Mouse (Mus musculus) adrenal gland, postnatal 25 days (tissue): ENCODE measurements around the gene Rundc1. TPM values are rescaled to one million over a fixed set of nuclear protein-coding genes. Genes with fewer than 3 reads are reported as not detected.
"Not testable (repeated sequence)": the region's sequence is repeated elsewhere in the genome, so short reads cannot be mapped to it uniquely, and the experiment has no call there.

Experiments used
- DNase-seq: peaks from one replicate; pipeline ENCODE4 v3.0.0; 2021; ENCODE audit warnings: mixed read lengths
- long read RNA-seq: library from polyadenylated mRNA; stranded (forward); transcript quantifications from one replicate; pipeline ENCODE4 v2.0.0, GENCODE M21; 2021
- total RNA-seq: library from RNA; stranded (reverse); gene quantifications from 2 replicates; pipeline ENCODE4 v1.2.3, GENCODE M21; 2021

Rundc1 gene
- total RNA-seq = 26.3 and 26.4 TPM in 2 replicates
- long read RNA-seq, transcript Rundc1-201 (5 exons, 3,223 nt) = major isoform, 40 of 56 reads
- long read RNA-seq, partial matches to known transcripts = 4 of 56 reads
- long read RNA-seq, other reads (novel, unspliced or antisense) = 12 of 56 reads

DNA sequence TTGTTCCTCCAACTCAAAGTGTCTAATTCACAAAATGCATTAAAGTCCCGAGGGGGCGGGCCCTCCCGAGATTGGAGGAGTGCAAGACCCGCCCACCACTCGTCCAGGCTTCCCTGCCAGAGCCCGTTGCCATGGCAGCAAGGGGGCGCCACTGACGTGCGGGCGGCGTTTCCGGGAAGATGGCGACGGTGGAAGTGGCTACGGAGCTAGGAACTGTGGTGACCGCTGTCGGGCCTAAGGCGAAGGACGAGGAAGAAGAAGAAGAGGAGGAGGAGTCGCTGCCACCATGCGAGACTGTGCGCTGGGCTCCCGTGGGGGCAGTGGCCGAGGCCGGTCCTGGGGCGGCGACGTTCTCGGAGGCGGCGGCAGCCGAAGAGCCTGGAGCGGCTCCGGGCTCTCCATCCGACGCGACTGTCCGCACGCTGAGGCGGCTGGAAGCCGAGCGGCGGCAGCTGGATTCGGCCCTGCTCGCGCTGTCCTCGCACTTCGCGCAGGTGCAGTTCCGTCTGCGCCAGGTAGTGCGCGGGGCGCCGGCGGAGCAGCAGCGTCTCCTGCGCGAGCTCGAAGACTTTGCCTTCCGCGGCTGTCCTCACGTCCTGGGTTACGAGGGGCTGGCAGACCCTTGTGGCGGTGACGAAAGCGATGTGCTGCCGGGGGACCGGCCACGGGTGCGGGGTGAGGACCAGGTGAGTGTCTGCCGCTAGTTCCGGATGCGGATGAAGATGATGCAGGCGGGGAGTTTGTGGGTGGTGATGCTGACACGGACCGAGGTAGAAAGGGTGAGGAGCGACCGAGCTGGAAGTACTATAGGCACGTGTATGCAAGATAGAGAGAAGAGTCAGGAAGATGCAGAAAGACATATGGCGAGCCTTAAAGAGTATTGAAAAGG is at the start of gene Rundc1, which contains the start of gene Ptges3l:
Gene Rundc1, plus strand, starts transcription at position 161 of the 889 bp plus-strand sequence.
Gene Ptges3l, minus strand, starts transcription at position 409 of the 889 bp plus-strand sequence.
- DNase-seq = peak; percentile 99

DNA sequence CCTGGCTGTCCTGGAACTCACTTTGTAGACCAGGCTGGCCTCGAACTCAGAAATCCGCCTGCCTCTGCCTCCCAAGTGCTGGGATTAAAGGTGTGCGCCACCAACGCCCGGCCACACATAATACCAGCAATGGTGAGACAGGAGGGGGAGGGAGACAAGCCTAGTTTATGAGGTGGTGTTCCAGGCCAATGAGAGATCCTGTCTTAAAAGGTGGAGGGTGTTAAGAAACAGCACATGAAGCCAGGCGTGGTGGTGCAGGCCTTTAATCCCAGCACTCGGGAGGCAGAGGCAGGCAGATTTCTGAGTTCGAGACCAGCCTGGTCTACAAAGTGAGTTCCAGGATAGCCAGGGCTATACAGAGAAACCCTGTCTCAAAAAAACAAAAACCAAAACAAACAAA is 46.7 kb upstream of the Rundc1 start:
- DNase-seq = not testable (repeated sequence)

DNA sequence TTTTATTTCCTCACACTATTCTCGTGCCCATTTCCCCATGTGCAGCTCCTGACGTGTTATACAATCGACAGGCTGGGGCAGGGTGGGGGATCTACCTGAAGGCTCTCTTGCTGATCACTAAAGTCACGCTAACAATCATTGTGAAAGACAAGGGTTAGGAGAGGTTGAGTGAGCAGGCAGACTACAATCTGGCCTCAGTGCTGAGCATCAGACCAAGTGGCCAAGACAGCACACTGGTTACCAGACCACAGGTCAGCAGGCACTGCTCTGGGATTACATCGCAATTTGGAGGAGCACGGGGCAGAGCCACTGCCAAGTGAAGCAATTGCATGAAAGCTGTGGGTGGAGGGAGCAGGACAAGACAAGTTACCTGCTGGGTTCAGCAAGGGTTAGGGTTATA is 46.0 kb upstream of the Rundc1 start:
- DNase-seq = peak; percentile 18

- no peak for DNase-seq
Observed at GRCm38 (mm10) chr11:101381817-101382216, 43.1 kb upstream of the Rundc1 start.

GRCm38 (mm10) chr11:101395110-101395509 is 29.8 kb upstream of the Rundc1 start:
- peak; percentile 73 for DNase-seq

GRCm38 (mm10) chr11:101415306-101415705 is 9.6 kb upstream of the Rundc1 start:
- no peak for DNase-seq

GRCm38 (mm10) chr11:101416433-101417100 is 8.3 kb upstream of the Rundc1 start:
- DNase-seq = no peak

DNA sequence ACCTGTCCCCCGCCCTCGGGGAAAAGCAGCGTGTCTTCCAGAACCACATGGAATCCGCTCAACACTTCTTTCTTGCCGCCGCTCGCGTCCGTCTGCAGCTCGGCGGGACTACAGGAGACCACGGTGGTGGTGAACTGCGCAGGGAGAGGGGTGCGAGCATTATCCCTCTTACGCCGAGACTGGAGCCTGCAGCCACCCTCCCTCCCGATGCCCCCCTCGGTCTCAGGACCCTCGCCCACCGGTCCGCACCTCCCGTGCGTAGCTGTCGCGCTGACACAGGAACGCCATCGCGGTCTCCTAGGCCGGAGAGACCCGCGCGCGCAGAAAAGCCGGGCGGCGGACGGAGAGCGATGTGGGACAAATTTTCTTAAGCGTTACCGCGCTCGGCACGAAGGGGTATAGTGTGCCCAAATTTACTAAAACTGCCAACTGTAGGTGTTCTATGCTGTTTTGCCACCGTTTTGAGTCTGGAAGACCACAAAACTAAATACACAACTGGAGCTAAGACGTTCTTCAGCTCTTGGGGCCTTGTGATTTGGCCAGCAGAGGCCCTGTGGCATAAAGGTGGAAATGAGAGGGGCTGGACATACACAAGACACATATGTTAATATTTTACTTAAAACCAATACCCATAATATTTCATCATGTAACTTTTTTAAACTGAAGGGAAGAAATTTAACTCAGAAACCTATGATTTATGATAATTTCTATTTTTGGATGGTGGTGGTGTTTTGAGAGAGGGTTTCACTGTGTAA is 7.6 kb upstream of the Rundc1 start, which contains the start of gene Aarsd1:
Gene Aarsd1, minus strand, starts transcription at position 515 of the 755 bp plus-strand sequence.
- peak; percentile 90 for DNase-seq

GRCm38 (mm10) chr11:101418991-101419390 is 5.9 kb upstream of the Rundc1 start:
- no peak for DNase-seq

GRCm38 (mm10) chr11:101419610-101420009 is 5.3 kb upstream of the Rundc1 start:
- no peak for DNase-seq

DNA sequence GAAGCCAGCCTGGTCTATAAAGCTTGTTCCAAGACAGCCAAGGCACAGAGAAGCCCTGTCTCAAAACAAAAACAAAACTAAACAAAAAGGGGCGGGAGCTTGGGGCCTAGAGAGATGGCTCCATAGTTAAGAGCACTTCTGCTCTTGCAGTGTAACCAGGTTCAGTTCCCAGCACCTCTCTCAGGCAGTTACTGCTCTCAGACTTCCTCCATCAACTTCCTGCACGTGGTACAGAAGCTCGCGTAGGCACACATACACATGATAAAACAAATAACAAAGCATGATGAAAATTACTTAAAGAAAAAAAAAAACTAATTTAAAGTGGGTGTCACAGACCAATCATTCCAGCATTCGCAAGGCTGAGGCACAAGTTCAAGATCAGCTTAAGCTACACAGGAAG is 4.7 kb upstream of the Rundc1 start:
- no peak for DNase-seq

DNA sequence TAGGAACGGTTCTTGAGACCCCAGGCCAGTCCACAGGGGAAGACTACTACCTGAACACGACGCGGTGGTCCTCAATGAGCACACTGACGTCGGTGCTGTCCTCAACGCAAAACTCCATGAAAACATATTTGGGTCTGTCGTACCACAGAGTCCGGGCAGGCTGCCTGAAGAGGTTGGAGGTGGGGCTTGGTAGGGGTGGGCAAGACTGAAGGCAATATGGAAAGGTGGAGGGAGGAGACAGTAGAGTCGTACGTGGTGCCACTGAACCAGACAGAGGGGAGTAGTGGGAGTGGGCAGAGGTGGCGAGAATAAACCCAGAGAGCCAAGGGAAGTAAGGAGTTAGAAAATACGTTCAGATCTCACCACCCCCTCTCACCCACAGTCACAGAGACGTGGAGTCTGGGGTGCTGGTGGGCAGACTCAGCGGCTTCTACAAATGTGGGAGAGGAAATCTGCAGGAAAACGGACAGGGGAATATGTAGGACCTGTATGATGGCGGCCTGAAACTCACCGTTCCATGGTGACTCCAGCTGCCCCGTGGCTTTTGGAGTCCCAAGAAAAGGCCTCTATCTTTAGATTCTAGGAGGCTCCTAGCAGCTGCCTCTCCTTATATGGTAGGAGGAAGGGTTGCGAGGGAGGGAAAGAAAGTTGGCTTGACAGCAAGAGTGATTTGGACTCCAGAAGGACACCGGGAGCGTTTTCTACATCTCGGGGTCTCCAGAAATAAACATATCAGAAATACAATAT is 607 bp upstream of the Rundc1 start, which contains the start of gene Gm27029:
Gene Gm27029, minus strand, starts transcription at position 692 of the 747 bp plus-strand sequence.
- no peak for DNase-seq

- DNase-seq = no peak
Observed at GRCm38 (mm10) chr11:101426165-101426564, 1.3 kb downstream of the Rundc1 start.

DNA sequence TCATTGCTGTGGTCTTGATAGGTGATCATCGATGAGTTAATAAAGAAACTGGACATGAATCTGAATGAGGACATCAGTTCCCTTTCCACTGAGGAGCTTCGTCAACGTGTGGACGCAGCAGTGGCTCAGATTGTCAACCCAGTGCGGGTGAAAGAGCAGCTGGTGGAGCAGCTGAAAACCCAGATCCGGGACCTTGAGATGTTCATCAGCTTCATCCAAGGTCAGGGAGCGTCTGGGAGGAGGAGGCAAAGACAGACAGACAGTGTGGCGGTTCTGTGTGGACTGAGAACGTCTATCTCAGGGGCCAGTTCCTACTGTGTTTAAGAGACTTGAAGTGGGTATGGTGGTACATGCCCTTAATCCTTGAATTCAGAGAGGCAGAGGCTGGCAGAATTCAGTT is 6.4 kb downstream of the Rundc1 start:
- DNase-seq = no peak

DNA sequence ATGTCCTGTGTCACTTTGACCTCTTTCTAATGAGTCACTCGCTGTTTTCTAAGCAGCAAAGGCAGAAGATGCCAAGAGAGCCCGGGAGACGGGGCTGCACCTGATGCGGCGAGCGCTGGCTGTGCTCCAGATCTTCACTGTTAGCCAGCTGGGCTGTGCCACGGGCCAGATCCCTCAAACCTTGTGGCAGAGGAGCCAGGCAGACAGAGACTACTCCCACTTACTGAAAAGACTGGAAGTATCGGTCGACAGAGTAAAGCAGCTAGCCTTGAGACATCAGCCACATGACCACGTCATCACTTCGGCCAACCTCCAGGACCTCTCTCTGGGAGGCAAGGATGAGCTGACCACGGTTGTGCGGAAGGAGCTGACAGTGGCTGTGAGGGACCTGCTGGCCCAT is 8.5 kb downstream of the Rundc1 start:
- no peak for DNase-seq

GRCm38 (mm10) chr11:101435831-101436230 is 10.9 kb downstream of the Rundc1 start:
- DNase-seq = no peak

- DNase-seq = no peak
Observed at GRCm38 (mm10) chr11:101436916-101437315, 12.0 kb downstream of the Rundc1 start.

- DNase-seq = not testable (repeated sequence)
Observed at GRCm38 (mm10) chr11:101438006-101438405, 13.1 kb downstream of the Rundc1 start.

DNA sequence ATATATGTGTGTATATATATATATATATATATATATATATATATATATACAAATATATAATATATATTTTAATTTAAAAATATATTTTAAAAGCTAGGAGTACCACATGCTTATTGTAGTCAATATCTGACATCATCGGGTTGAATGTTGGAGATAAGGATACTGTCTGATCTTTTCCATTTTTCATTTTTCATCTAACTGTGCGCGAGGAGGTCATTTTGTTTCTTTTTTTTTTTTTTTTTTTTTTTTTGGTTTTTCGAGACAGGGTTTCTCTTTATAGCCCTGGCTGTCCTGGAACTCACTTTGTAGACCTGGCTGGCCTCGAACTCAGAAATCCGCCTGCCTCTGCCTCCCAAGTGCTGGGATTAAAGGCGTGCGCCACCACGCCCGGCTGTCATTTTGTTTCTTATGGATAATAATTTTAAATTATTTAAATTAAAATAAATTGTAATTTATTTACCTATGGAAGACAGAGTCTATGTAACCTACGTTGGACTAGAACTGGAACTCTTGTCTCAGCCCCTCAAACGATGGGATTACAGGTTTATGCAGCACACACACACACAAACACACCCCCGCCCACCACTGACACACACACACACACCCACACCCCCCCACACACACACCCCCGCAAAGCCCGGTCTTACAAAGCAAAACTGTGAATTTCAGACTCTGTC is 16.7 kb downstream of the Rundc1 start:
- DNase-seq = not testable (repeated sequence)

DNA sequence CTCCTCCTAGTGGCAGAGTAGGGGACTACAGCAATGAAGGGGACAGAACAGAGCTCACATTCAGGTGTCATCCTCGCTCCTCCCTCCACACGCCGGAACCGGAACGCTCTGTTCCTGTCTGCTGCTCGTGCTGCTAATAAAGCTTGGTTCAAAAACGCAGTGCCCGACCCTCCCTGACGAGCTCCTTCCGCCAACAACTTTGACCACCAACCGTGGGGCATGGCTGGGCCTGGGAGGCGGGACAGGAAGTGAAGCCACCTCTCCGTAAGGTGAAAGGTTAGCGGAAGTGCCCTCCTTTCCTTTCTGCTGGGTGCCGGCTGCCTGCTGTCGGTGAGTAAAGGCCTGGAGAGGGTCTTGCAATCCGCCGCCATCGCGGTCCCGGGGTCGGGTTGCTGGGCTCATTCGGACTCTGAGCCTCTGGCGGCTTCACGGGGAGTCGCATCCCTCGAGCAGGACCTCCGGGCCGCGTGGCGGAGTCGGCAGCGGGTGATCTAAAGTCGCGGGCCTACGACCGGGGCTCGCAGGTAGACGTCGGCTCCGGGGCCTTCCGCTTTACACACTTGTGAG is 17.3 kb downstream of the Rundc1 start, which contains the start of gene Rpl27:
Gene Rpl27, plus strand, starts transcription at position 172 of the 567 bp plus-strand sequence.
- DNase-seq = peak; percentile 92
